Mouse (Mus musculus) G1E (cell line): ENCODE results near the gene Acaa1a. TPM values are rescaled to one million over a fixed set of nuclear protein-coding genes. Genes with fewer than 3 reads are reported as not detected.

ENCODE experiments used
- ATAC-seq: 2 replicates; pipeline ENCODE4 v1.8.0; 2016; ENCODE audit warnings: mild to moderate bottlenecking; ENCODE audit not compliant: insufficient number of reproducible peaks, poor library complexity, low FRiP score, severe bottlenecking; ENCODE audit errors: extremely low read depth
- DNase-seq: peaks from one replicate; pipeline ENCODE4 v3.0.0; 2012; ENCODE audit warnings: low spot score
- H3K27me3 ChIP-seq: 2 replicates; pipeline ENCODE4 v1.6.1; 2012; ENCODE audit warnings: mild to moderate bottlenecking, low read length, inconsistent platforms; ENCODE audit not compliant: insufficient read depth
- H3K36me3 ChIP-seq: replicated peaks from 2 replicates; pipeline ENCODE3; 2012; ENCODE audit warnings: mild to moderate bottlenecking, inconsistent platforms
- H3K4me1 ChIP-seq: 2 replicates; pipeline ENCODE4 v1.6.1; 2012; ENCODE audit warnings: low read depth, low read length, inconsistent platforms, mixed read lengths; ENCODE audit not compliant: insufficient read depth
- H3K4me3 ChIP-seq: 2 replicates; pipeline ENCODE4 v1.5.1; 2012; ENCODE audit warnings: low read depth, mild to moderate bottlenecking, inconsistent platforms, low read length, moderate library complexity, mixed read lengths
- H3K9me3 ChIP-seq: replicated peaks from 2 replicates; pipeline ENCODE4 v1.6.1; 2012; ENCODE audit warnings: inconsistent platforms
- CTCF ChIP-seq: IDR thresholded peaks from 2 replicates; pipeline ENCODE4 v1.5.1; 2012; ENCODE audit warnings: low read depth, low read length, inconsistent platforms, mixed read lengths
- GATA1 ChIP-seq: IDR thresholded peaks from 2 replicates; pipeline ENCODE4 v1.6.1; 2012; ENCODE audit warnings: borderline replicate concordance, low read length, inconsistent platforms, mixed read lengths
- GATA2 ChIP-seq: IDR thresholded peaks from 2 replicates; pipeline ENCODE4 v1.6.1; 2012; ENCODE audit warnings: low read depth, low read length, inconsistent platforms, borderline replicate concordance
- POLR2AphosphoS5 ChIP-seq: IDR thresholded peaks from 2 replicates; pipeline ENCODE4 v1.6.1; 2012; ENCODE audit warnings: low read depth, low read length, inconsistent platforms; ENCODE audit not compliant: insufficient replicate concordance
- TAL1 ChIP-seq: conservative IDR thresholded peaks from 2 replicates; pipeline ENCODE4 v1.6.1; 2012; ENCODE audit warnings: low read depth, low read length, inconsistent platforms, mixed read lengths
- polyA plus RNA-seq: library from polyadenylated mRNA; stranded (reverse); fragments of >175 nt; gene quantifications from 2 replicates; pipeline ENCODE4 v1.2.3, GENCODE M21; 2012
- total RNA-seq, 2 experiments: library from RNA; stranded (forward) in 1 of 2; stranded (reverse) in 1 of 2; fragments of 200-1000 nt in 1 of 2; fragments of >200 nt in 1 of 2; fragmentation: Nextera tagmentation in 1 of 2; gene quantifications; 2 replicates each; pipeline ENCODE4 v1.2.3; 2014 to 2017

Gene Acaa1a
- total and polyA plus RNA-seq, 3 experiments = 18.1 to 53.4 (median 31.9) TPM

DNA sequence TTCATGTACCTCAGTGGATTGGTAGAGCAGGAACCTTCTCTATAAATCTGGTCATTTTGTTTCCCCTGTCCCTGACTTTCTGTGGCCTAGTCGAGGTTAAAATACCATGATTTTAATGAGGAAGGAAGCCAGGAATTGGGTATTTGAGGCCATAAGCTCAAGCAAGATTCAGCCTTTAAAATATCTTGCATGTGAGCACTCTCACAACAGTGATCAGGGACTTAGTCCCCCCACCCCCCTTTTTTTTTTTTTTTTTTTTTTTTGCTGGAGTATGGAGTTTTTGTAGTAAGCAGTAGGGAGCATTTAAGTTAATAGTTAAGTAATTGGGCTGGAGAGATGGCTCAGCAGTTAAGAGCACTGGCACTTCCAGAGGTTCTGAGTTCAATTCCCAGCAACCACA lies 15.3 kb upstream of the Acaa1a start:
- Histone ChIP-seq H3K27me3 (no peaks in the 10 kb centered on the region), H3K4me1 (peaks cover 54% of the 10 kb centered on the region), H3K9me3 (no peaks in the 10 kb centered on the region), H3K4me3 (no peak overlapping the region; the same call in 1 of the 2 replicates), H3K36me3 (peaks cover 11% of the 10 kb centered on the region)
- no peak for ATAC-seq
- TF ChIP-seq GATA1 (no peak), POLR2AphosphoS5 (no peak), TAL1 (no peak), CTCF (no peak), GATA2 (no peak)
- DNase-seq = no peak

- no peak overlapping the region for H3K4me3 ChIP-seq
- ATAC-seq (peak; percentile 54; the same call in 1 of the 2 replicates), DNase-seq (no peak)
- peaks cover 8% of the 10 kb centered on the region for H3K27me3 ChIP-seq
- H3K36me3 ChIP-seq = no peaks in the 10 kb centered on the region
- no peaks in the 10 kb centered on the region for H3K9me3 ChIP-seq
- TF ChIP-seq TAL1 = no peak
- H3K4me1 ChIP-seq = peaks cover 41% of the 10 kb centered on the region
Measured at GRCm38 (mm10) chr9:119328488-119328887, 11.0 kb upstream of the Acaa1a start.

- Histone ChIP-seq H3K4me1 (peaks cover 38% of the 10 kb centered on the region), H3K4me3 (no peak overlapping the region), H3K36me3 (peaks cover 2% of the 10 kb centered on the region), H3K27me3 (peaks cover 12% of the 10 kb centered on the region), H3K9me3 (no peaks in the 10 kb centered on the region)
- DNase-seq (no peak), ATAC-seq (no peak)
- TF ChIP-seq GATA2 = no peak
- no peak for TF ChIP-seq TAL1
- TF ChIP-seq CTCF = no peak
- TF ChIP-seq POLR2AphosphoS5 = no peak
- TF ChIP-seq GATA1 = no peak
Measured at GRCm38 (mm10) chr9:119330186-119330963, 9.1 kb upstream of the Acaa1a start.

DNA sequence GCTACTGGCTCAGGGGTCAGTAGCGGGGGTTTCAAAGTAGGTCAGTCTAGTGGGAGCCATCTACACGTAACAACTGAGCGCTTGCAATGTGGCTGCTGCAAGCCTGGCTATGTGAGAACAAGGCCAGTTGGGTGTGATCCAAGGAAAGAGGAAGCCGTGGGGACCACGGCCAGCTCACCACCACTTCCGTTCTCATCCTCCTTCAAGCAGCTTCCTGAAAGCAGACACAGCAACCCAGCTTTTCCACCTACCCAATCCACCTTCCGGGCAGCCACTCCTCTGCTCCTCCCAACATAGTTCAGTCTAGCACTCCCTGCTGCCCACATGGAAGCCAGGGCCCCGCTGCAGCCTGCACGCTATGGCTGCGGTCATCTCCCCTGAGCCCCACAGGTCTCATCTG lies 5.2 kb upstream of the Acaa1a start:
- H3K4me1 ChIP-seq = peaks cover 41% of the 10 kb centered on the region

DNA sequence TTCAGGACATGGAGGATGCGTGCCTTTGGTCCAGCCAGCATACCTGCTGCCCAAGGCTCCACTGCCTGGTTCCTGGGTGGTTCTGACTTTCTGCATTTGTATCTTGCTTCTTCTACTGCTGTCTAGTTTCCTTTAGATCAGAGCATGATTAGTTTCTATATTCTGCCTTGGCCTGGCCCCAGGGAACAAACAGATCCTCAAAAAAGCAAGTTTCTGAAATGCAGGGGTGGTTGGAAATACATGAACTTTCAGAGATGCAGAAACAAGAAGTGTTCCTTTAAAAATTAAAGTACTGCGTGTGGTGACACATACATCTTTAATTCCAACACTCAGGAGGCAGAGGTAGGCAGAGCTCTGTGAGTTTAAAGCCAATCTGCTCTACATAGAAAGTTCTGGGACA lies 4.6 kb upstream of the Acaa1a start:
- TF ChIP-seq CTCF (no peak), GATA1 (no peak), POLR2AphosphoS5 (no peak), GATA2 (no peak), TAL1 (no peak)
- no peak overlapping the region for H3K4me3 ChIP-seq
- peaks cover 32% of the 10 kb centered on the region for H3K36me3 ChIP-seq
- ATAC-seq = no peak
- DNase-seq = no peak
- H3K4me1 ChIP-seq = peaks cover 40% of the 10 kb centered on the region
- H3K9me3 ChIP-seq = no peaks in the 10 kb centered on the region
- H3K27me3 ChIP-seq = peaks cover 12% of the 10 kb centered on the region

More for the DNA sequence above, 5.2 kb upstream of the Acaa1a start:
- Histone ChIP-seq H3K4me3 (no peak overlapping the region), H3K36me3 (peaks cover 32% of the 10 kb centered on the region), H3K27me3 (peaks cover 12% of the 10 kb centered on the region), H3K9me3 (no peaks in the 10 kb centered on the region)
- DNase-seq (no peak), ATAC-seq (peak; percentile 52; the same call in 1 of the 2 replicates)
- no peak for TF ChIP-seq GATA1
- no peak for TF ChIP-seq CTCF
- TF ChIP-seq TAL1 = no peak
- no peak for TF ChIP-seq GATA2
- no peak for TF ChIP-seq POLR2AphosphoS5

DNA sequence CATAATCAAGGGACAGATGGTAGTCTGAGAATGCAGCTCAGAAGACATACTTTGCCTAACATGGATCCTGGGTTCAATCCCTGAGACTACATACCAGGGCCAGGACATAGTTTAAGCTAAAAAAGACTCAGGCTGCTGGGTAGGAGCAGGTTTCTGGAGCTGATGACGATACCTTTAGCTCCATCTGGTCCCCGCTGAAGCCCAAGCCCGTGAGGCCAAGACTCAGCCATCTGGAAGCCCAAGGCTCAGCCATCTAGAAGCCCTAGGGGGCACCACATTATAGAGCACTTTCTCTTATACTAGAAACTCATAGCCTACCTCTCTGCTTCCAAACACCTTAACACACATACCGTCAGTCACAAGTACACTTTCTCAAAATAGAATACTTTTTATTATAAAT lies 3.9 kb upstream of the Acaa1a start:
- peaks cover 32% of the 10 kb centered on the region for H3K36me3 ChIP-seq
- H3K9me3 ChIP-seq = no peaks in the 10 kb centered on the region
- H3K4me3 ChIP-seq = no peak overlapping the region
- ATAC-seq = no peak
- peaks cover 8% of the 10 kb centered on the region for H3K27me3 ChIP-seq
- DNase-seq = no peak
- H3K4me1 ChIP-seq = peaks cover 42% of the 10 kb centered on the region
- TF ChIP-seq POLR2AphosphoS5 (no peak), GATA1 (no peak), GATA2 (no peak), CTCF (no peak), TAL1 (no peak)
